Mouse (Mus musculus) hindbrain, embryonic 14.5 days (tissue): ENCODE measurements around the gene Agpat3. TPM values are rescaled to one million over a fixed set of nuclear protein-coding genes. Genes with fewer than 3 reads are reported as not detected.
"Not testable (repeated sequence)": the region's sequence is repeated elsewhere in the genome, so short reads cannot be mapped to it uniquely, and the experiment has no call there.

ENCODE experiments used
- ATAC-seq: fragments of 200-750 bp; cut with Nextera tagmentation; 2 replicates; pipeline ENCODE4 v1.8.0; 2017; ENCODE audit warnings: moderate number of reproducible peaks, mild to moderate bottlenecking, moderate TSS enrichment, moderate library complexity; ENCODE audit not compliant: low FRiP score
- DNase-seq: peaks from one replicate; pipeline ENCODE4 v3.0.0-alpha.2; 2015; ENCODE audit warnings: low spot score
- H3K27ac ChIP-seq: fragments of 300-500 bp; sonication (generic); 2 replicates; pipeline ENCODE4 v1.5.1; 2014; ENCODE audit warnings: mild to moderate bottlenecking, moderate library complexity
- H3K27me3 ChIP-seq: fragments of 300-500 bp; sonication (generic); 2 replicates; pipeline ENCODE4 v1.6.1; 2014; ENCODE audit warnings: mild to moderate bottlenecking, low read length, mixed read lengths; ENCODE audit not compliant: control insufficient read depth, insufficient read depth
- H3K36me3 ChIP-seq: fragments of 300-500 bp; sonication (generic); replicated peaks from 2 replicates; pipeline ENCODE4 v1.6.1; 2014; ENCODE audit not compliant: control insufficient read depth, insufficient read depth
- H3K4me1 ChIP-seq: fragments of 300-500 bp; sonication (generic); replicated peaks from 2 replicates; pipeline ENCODE4 v1.6.1; 2014; ENCODE audit warnings: antibody characterized with exemption, low read length, mixed read lengths; ENCODE audit not compliant: control insufficient read depth, insufficient read depth
- H3K4me2 ChIP-seq: fragments of 300-500 bp; sonication (generic); replicated peaks from 2 replicates; pipeline ENCODE4 v1.6.1; 2014; ENCODE audit warnings: mild to moderate bottlenecking, moderate library complexity
- H3K4me3 ChIP-seq: fragments of 300-500 bp; sonication (generic); replicated peaks from 2 replicates; pipeline ENCODE4 v1.5.1; 2014; ENCODE audit warnings: mild to moderate bottlenecking, low read length
- H3K9ac ChIP-seq: fragments of 300-500 bp; sonication (generic); 2 replicates; pipeline ENCODE4 v1.6.1; 2014
- H3K9me3 ChIP-seq: fragments of 300-500 bp; sonication (generic); 2 replicates; pipeline ENCODE4 v1.6.1; 2016; ENCODE audit warnings: low read length; ENCODE audit not compliant: control insufficient read depth
- WGBS: fragments of 180-500 bp; shearing (Covaris S2); extraction: QIAGEN DNeasy Blood & Tissue Kit; methylation state at CpG from one replicate; pipeline ENCODE4 v1.1.7; 2014; 5-methylcytosine and 5-hydroxymethylcytosine counted together
- polyA plus RNA-seq: library from polyadenylated mRNA; unstranded; fragments of >200 nt; fragmentation: Nextera tagmentation; extraction: Ambion mirVana; gene quantifications from 2 replicates; pipeline ENCODE4 v1.2.1, GENCODE M21; 2014

The Agpat3 gene
- polyA plus RNA-seq, 1 experiment from 2014 or later, result 80.3 TPM

GRCm38 (mm10) chr10:78365555-78365954 lies 13.3 kb upstream of the Agpat3 start:
- ATAC-seq (no peak), DNase-seq (no peak)
- Histone ChIP-seq H3K36me3 (no peaks in the 10 kb centered on the region), H3K27ac (no peak overlapping the region), H3K4me3 (no peak overlapping the region), H3K4me1 (no peaks in the 10 kb centered on the region), H3K9me3 (no peaks in the 10 kb centered on the region), H3K27me3 (no peaks in the 10 kb centered on the region), H3K4me2 (no peak overlapping the region), H3K9ac (no peak overlapping the region)
- 84% methylated on average over 6 of the region's 6 CpGs for WGBS

- no peak overlapping the region for H3K4me3 ChIP-seq
- no peak overlapping the region for H3K27ac ChIP-seq
- no peak for ATAC-seq
- H3K9me3 ChIP-seq, result no peaks in the 10 kb centered on the region
- H3K36me3 ChIP-seq, result no peaks in the 10 kb centered on the region
- H3K27me3 ChIP-seq, result no peaks in the 10 kb centered on the region
- DNase-seq, result no peak
- no peak overlapping the region for H3K9ac ChIP-seq
- WGBS, result 91% methylated on average over 2 of the region's 2 CpGs
- H3K4me1 ChIP-seq, result no peaks in the 10 kb centered on the region
- no peak overlapping the region for H3K4me2 ChIP-seq
Measured at GRCm38 (mm10) chr10:78364106-78364505, 11.8 kb upstream of the Agpat3 start.

GRCm38 (mm10) chr10:78363366-78363765 lies 11.1 kb upstream of the Agpat3 start:
- DNase-seq, result no peak
- no peaks in the 10 kb centered on the region for H3K27me3 ChIP-seq

DNA sequence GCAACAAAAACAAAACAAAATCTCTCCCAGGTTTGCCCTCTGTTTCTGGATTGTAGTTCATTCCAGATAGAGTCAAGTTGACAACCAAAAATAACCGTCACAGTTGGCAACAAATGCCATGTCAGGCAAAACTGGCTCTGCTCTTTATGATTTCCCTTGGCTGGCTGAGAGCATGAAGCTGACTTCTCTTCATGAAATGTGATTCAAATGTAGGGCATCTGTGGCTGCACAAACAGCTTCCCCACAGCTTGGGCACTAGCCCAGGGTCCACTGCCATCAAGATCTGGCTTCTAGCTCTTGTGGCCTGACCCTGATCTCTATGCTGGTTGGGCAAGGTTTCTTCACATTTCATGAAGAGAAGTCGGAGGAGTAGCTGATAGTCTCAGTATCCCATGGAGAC lies 9.7 kb upstream of the Agpat3 start:
- ATAC-seq (no peak), DNase-seq (no peak)
- Histone ChIP-seq H3K36me3 (no peaks in the 10 kb centered on the region), H3K4me2 (no peak overlapping the region), H3K9ac (no peak overlapping the region), H3K27me3 (no peaks in the 10 kb centered on the region), H3K27ac (no peak overlapping the region), H3K9me3 (no peaks in the 10 kb centered on the region), H3K4me3 (no peak overlapping the region), H3K4me1 (no peaks in the 10 kb centered on the region)
- 86% methylated on average over 2 of the region's 2 CpGs for WGBS

More at GRCm38 (mm10) chr10:78363366-78363765, 11.1 kb upstream of the Agpat3 start:
- no peak for ATAC-seq
- Histone ChIP-seq H3K9ac (no peak overlapping the region), H3K4me3 (no peak overlapping the region), H3K27ac (no peak overlapping the region), H3K36me3 (no peaks in the 10 kb centered on the region), H3K4me1 (no peaks in the 10 kb centered on the region), H3K4me2 (no peak overlapping the region), H3K9me3 (no peaks in the 10 kb centered on the region)
- WGBS, result 90% methylated on average over 6 of the region's 6 CpGs

- no peak overlapping the region for H3K27ac ChIP-seq
- H3K9me3 ChIP-seq, result no peaks in the 10 kb centered on the region
- H3K4me3 ChIP-seq, result no peak overlapping the region
- DNase-seq (no peak), ATAC-seq (no peak)
- H3K4me1 ChIP-seq, result no peaks in the 10 kb centered on the region
- H3K9ac ChIP-seq, result no peak overlapping the region
- H3K27me3 ChIP-seq, result no peaks in the 10 kb centered on the region
- no peaks in the 10 kb centered on the region for H3K36me3 ChIP-seq
- WGBS, result 81% methylated on average over 3 of the region's 3 CpGs
- no peak overlapping the region for H3K4me2 ChIP-seq
Measured at GRCm38 (mm10) chr10:78360290-78360711, 8.0 kb upstream of the Agpat3 start.

DNA sequence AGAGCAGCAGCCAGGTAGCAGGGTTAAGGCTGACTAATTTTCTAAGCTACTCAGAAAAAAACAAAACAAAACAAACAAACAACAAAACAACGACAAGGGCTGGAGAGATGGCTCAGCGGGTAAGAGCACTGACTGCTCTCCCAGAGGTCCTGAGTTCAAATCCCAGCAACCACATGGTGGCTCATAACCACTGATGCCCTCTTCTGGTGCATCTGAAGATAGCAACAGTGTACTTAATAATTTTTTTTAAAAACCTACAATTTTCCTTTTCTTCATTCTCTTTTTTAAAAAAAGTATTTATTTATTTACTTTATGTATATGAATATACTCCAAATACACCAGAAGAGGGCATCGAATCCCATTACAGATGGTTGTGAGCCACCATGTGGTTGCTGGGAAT lies 6.7 kb upstream of the Agpat3 start:
- 97% methylated on average over 3 of the region's 3 CpGs for WGBS
- H3K36me3 ChIP-seq, ATAC-seq, H3K9me3 ChIP-seq, H3K9ac ChIP-seq, H3K4me1 ChIP-seq, H3K4me3 ChIP-seq, H3K27me3 ChIP-seq, H3K4me2 ChIP-seq, H3K27ac ChIP-seq, DNase-seq: not testable (repeated sequence)

DNA sequence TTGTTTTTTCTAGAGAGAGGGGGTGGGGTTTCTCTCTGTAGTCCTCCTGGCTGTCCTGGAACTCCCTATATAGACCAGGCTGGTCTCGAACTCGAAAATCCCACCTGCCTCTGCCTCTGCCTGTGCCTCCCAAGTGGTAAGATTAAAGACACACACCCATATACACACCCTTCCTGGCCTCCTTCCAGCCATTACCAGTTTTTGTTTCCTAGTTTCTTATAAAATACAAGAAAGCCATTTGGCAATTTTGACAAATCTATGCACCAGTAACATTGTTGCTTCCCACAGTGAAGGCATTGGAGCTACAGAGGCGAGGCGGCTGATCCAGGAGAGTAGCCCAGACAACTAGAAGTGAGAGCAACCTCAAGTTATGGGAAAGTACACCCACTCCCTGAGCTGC lies 6.0 kb upstream of the Agpat3 start:
- Histone ChIP-seq H3K4me1 (no peaks in the 10 kb centered on the region), H3K4me3 (no peak overlapping the region), H3K9ac (no peak overlapping the region), H3K9me3 (no peaks in the 10 kb centered on the region), H3K36me3 (no peaks in the 10 kb centered on the region), H3K27me3 (no peaks in the 10 kb centered on the region), H3K4me2 (no peak overlapping the region), H3K27ac (no peak overlapping the region)
- 89% methylated on average over 4 of the region's 4 CpGs for WGBS
- DNase-seq (no peak), ATAC-seq (no peak)

- Histone ChIP-seq H3K9ac (no peak overlapping the region), H3K9me3 (no peaks in the 10 kb centered on the region), H3K4me1 (peaks cover 3% of the 10 kb centered on the region; the same call in 1 of the 2 replicates), H3K27me3 (no peaks in the 10 kb centered on the region), H3K4me2 (no peak overlapping the region), H3K36me3 (no peaks in the 10 kb centered on the region), H3K27ac (no peak overlapping the region), H3K4me3 (no peak overlapping the region)
- DNase-seq, result no peak
- 84% methylated on average over 5 of the region's 5 CpGs for WGBS
- ATAC-seq, result no peak
Measured at GRCm38 (mm10) chr10:78357742-78358141, 5.5 kb upstream of the Agpat3 start.

DNA sequence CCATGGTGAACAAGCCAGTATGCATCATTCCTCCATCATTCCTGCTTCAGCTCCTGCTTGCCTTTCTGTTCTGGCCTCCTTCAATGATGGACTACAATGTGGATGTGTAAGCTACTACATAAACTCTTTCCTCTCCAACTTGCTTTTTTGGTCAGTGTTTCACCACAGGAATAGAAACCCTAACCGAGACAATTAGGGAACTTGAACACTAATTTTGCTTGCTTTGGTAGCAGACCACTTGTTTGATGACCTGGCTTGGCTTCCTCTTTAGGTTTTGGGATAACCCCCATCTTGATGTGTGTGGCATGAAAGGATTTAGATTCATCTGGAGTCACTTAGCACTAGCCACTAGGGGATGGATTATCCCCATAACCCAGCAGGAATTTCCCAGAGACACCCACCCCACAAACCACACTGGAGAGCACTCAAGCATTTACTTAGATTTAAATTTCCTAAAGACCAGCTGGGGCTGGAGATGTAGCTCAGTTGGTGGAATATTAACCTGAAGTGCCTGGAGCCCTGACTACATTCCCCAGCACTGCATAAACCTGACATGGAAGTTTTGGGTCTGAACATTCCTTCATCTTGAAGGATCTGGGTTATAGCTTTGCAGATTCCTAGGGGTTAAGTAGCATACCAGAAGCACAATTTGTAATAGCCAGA lies 3.8 kb upstream of the Agpat3 start:
- 79% methylated on average over 1 of the region's 1 CpGs for WGBS
- no peaks in the 10 kb centered on the region for H3K36me3 ChIP-seq

DNA sequence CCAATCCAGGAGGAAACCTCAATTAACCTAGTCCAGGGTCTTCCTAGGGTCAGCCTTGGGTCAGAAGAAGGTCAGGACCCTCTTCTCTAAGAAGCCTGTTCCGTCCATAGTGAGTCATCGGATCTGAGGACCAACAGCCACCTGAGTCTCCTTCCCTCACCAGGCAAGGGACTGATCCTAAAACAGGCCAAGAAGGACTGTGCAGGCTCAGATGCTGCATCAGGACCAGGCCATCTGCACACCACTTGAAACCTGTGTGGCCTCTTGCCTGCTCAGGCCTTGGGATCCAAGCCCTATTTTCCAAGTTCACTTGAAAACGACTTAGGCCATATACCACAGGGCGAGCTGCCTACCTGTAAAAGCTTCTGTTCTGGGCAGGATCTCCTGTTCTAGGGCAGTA lies 907 bp upstream of the Agpat3 start:
- Histone ChIP-seq H3K4me2 (0 out of 2 replicates have a peak overlapping the region, but pooled peaks have one; percentile 92), H3K9me3 (no peaks in the 10 kb centered on the region), H3K4me1 (peaks cover 24% of the 10 kb centered on the region), H3K9ac (peak overlapping the region; percentile 99), H3K27me3 (no peaks in the 10 kb centered on the region), H3K4me3 (no peak overlapping the region), H3K27ac (no peak overlapping the region), H3K36me3 (no peaks in the 10 kb centered on the region)
- ATAC-seq (no peak), DNase-seq (no peak)
- WGBS, result 70% methylated on average over 4 of the region's 4 CpGs

More for the DNA sequence above, 3.8 kb upstream of the Agpat3 start:
- DNase-seq (no peak), ATAC-seq (no peak)
- Histone ChIP-seq H3K9me3 (no peaks in the 10 kb centered on the region), H3K4me3 (no peak overlapping the region), H3K9ac (no peak overlapping the region), H3K27me3 (no peaks in the 10 kb centered on the region), H3K27ac (no peak overlapping the region), H3K4me1 (peaks cover 10% of the 10 kb centered on the region), H3K4me2 (no peak overlapping the region)
